Mouse (Mus musculus): ENCODE data around the gene Hyal3.

GRCm38 (mm10) chr9:107542352-107542686 is 38.3 kb upstream of the Hyal3 start:
- no peak for TF ChIP-seq CTCF (conservative IDR thresholded peaks at IDR 0.05; ENCODE audit: insufficient read depth, insufficient read length, low read depth, low read length)
- TF ChIP-seq POLR2A (IDR thresholded peaks at IDR 0.05; ENCODE audit: low read depth, low read length) = no peak

Data from kidney, adult 2 months (tissue).